Mouse (Mus musculus) T-helper 17 cell (primary cell): ENCODE results near the gene Cpne2.

Source experiments
- in situ Hi-C, 2 experiments: fragments of 300-600 bp; cut with MboI, MseI; formaldehyde crosslinking; loops; 1 replicate in 1 of 2; 2 replicates in 1 of 2; pipeline ENCODE4 v1.15.1; 2025; ENCODE audit warnings: high pct_unique_total_duplicates in 2 of 2

Gene Cpne2

GRCm38 (mm10) chr8:94581820-94582483 lies 49.2 kb downstream of the Cpne2 start:
- in situ Hi-C loops = loop anchor here in 1 of 2 experiments (5.0 kb wide), 1 partner anchor 90 kb away; no protein-coding TSS in a partner anchor

- in situ Hi-C loops = loop anchor here in 1 of 2 experiments (5.0 kb wide), 1 partner anchor 90 kb away; no protein-coding TSS in a partner anchor
Observed at GRCm38 (mm10) chr8:94582569-94582968, 49.8 kb downstream of the Cpne2 start.

- in situ Hi-C loops = loop anchor here in 1 of 2 experiments (5.0 kb wide), 1 partner anchor 92 kb away; no protein-coding TSS in a partner anchor
Observed at GRCm38 (mm10) chr8:94584238-94584817, 51.5 kb downstream of the Cpne2 start.

GRCm38 (mm10) chr8:94591691-94592090 lies 58.9 kb downstream of the Cpne2 start:
- in situ Hi-C loops = no loop called here

- in situ Hi-C loops = no loop called here
Observed at GRCm38 (mm10) chr8:94594211-94594610, 61.4 kb downstream of the Cpne2 start.

GRCm38 (mm10) chr8:94600478-94600877 lies 67.7 kb downstream of the Cpne2 start:
- in situ Hi-C loops = no loop called here

DNA sequence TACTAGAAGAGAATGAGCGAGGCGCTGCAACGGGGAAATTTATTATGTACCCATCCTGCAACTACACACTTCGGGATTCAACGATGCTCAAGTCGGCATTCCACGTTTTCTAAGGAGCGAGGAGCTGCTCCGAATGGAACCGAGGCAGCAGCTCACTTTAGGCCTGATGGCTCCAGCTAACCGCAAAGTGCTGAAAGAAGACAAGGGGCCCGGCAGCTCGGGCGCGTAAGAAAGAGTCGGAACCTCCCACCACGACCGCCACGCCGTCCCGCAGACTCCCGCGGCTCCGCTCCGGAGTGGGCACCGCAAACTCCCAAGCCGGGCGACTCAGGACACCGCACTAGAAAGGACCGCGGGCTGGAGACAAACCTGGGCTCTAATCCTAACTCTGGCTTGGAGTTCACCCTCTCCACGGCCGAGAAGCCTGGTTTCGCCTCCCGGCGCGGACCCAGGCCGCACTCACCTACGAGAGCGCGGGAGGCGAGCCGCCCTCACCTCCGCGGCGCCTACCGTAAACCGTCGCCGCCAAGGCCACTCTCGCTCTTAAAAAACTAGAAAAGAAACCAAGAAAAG lies 68.3 kb downstream of the Cpne2 start:
- in situ Hi-C loops = no loop called here

- in situ Hi-C loops = no loop called here
Observed at GRCm38 (mm10) chr8:94601607-94602385, 69.0 kb downstream of the Cpne2 start, which contains the start of the genes Rspry1 and Fam192a. Gene Rspry1, plus strand, starts transcription at chr8:94601937. Gene Fam192a, minus strand, starts transcription at chr8:94601997.

- in situ Hi-C loops = no loop called here
Observed at GRCm38 (mm10) chr8:94602471-94603131, 69.8 kb downstream of the Cpne2 start.

DNA sequence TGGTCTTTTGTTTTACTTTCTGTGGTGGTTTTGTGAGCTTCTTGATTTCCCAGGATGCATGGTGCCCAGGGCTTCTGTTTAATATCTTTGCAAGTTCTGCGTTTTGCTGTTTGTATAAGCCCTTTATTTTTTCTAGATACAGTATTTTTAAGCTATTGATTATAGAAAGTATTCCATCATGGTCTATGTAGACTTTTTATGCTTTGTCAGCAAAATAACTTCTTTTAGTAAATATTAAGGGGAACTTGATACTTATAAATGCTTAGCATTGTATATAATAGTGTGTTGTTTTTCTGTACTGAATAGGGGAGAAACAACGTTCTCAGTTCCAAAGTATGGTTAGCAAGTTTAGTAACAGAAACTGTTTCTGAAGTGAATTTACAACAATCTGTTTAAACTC lies 71.2 kb downstream of the Cpne2 start:
- in situ Hi-C loops = no loop called here

GRCm38 (mm10) chr8:94607064-94607463 lies 74.3 kb downstream of the Cpne2 start:
- in situ Hi-C loops = loop anchor here in 1 of 2 experiments (5.0 kb wide), 1 partner anchor 95 kb away; no protein-coding TSS in a partner anchor
